12 mouse cellular contexts compared by ENCODE assay signal in the genomic region with DNA sequence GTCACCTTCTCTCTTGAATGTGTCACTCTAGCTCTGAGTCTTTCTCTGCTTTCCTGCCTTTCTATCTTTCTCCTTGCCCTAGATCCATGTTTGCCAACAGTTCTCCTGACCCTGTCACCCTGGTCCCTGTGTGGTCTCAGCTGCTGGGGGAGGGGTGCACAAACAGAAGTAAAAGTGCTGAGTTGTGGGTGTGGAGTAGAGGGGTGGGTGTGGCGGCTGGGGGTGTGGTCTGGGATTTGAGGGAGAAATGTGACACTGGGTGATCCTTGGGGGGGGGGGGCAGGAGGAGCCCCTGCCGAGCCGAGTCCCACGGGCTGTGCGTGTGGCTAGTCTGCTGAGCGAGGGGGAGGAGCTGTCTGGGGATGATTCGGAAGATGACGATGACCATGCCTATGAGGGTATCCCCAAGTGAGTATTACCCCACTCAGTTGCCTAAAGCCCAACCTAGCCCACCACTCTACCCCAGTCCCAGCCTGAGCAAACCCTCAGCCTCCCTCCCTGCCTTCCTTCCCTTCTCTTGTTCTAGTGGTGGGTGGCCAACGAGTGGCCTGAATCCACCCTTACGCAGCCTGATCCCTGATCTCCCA. TPM values are rescaled to one million over a fixed set of nuclear protein-coding genes. Genes with fewer than 3 reads are reported as not detected.
A peak's percentile ranks its signal among the peaks of the same experiment; 100 is the strongest.
DNase-seq lines count a peak whose midpoint lies in the region; ATAC-seq and TF ChIP-seq lines count a peak whose summit lies in the region.
"Had no signal": no experiment of that assay in that cellular context is flagged by ENCODE, and none has a peak within 500 bp of the region (broad histone marks: within the 10 kb centered on the region; RNA-seq: fewer than 3 reads in every experiment).

No protein-coding gene starts in this region.

- H3K27ac ChIP-seq in heart, adult 2 months: peak overlapping the region; percentile 8
- H3K27ac ChIP-seq in lung, embryonic 14.5 days (ENCODE audit: low read depth): peak overlapping the region; percentile 87
- peak overlapping the region; percentile 66 for H3K27ac ChIP-seq in limb, embryonic 10.5 days
- H3K27ac ChIP-seq in stomach, embryonic 15.5 days: peak overlapping the region; percentile 78
- H3K27ac ChIP-seq: limb, embryonic 15.5 days had no signal

- peak; percentile 64 for ATAC-seq in lung, embryonic 14.5 days (ENCODE audit: insufficient read depth)
- ATAC-seq in stomach, embryonic 15.5 days (ENCODE audit: insufficient read depth, low FRiP score, low read depth): peak; percentile 28; the same call in 1 of the 2 replicates

- no peak for DNase-seq in heart, adult 2 months
- DNase-seq in heart, postnatal 14 days: no peak
- DNase-seq in lung, embryonic 14.5 days: peak; percentile 77
- no peak for DNase-seq in lung, postnatal 36 days
- DNase-seq in limb, embryonic 10.5 days (ENCODE audit: low spot score): no peak
- no peak for DNase-seq in Muller cell, postnatal 12 days (ENCODE audit: inconsistent ontology term)
- no peak for DNase-seq in urinary bladder, postnatal 25 days (ENCODE audit: low spot score)
- DNase-seq: B cell, adult 2 months; cerebellum, postnatal 14 days had no signal

- H3K27me3 ChIP-seq in heart, adult 2 months (ENCODE audit: control insufficient read depth, insufficient read depth, low read length): no peaks in the 10 kb centered on the region
- no peaks in the 10 kb centered on the region for H3K27me3 ChIP-seq in lung, embryonic 14.5 days (ENCODE audit: insufficient read depth, low read length)
- no peaks in the 10 kb centered on the region for H3K27me3 ChIP-seq in limb, embryonic 10.5 days (ENCODE audit: low read depth, poor library complexity, severe bottlenecking)
- no peaks in the 10 kb centered on the region for H3K27me3 ChIP-seq in stomach, embryonic 15.5 days (replicated peaks)
- H3K27me3 ChIP-seq: limb, embryonic 15.5 days had no signal

- WGBS in heart, adult 2 months: 60% methylated on average over 10 of the region's 10 CpGs
- 23% methylated on average over 10 of the region's 10 CpGs for whole genome bisulfite sequencing in lung, embryonic 14.5 days
- 45% methylated on average over 10 of the region's 10 CpGs for whole genome bisulfite sequencing in limb, embryonic 10.5 days
- WGBS in stomach, embryonic 15.5 days: 42% methylated on average over 10 of the region's 10 CpGs

- no peak overlapping the region for H3K4me3 ChIP-seq in heart, adult 2 months
- no peak overlapping the region for H3K4me3 ChIP-seq in lung, embryonic 14.5 days (ENCODE audit: low read depth, low read length)
- no peak overlapping the region for H3K4me3 ChIP-seq in limb, embryonic 10.5 days
- H3K4me3 ChIP-seq in stomach, embryonic 15.5 days (replicated peaks): no peak overlapping the region
- H3K4me3 ChIP-seq: limb, embryonic 15.5 days had no signal

- H3K36me3 ChIP-seq in heart, adult 2 months (ENCODE audit: control insufficient read depth, insufficient read depth, low read length): no peaks in the 10 kb centered on the region
- peaks cover 38% of the 10 kb centered on the region for H3K36me3 ChIP-seq in lung, embryonic 14.5 days (ENCODE audit: insufficient read depth)
- H3K36me3 ChIP-seq in limb, embryonic 10.5 days: peaks cover 19% of the 10 kb centered on the region; the same call in 1 of the 2 replicates
- H3K36me3 ChIP-seq in stomach, embryonic 15.5 days: peaks cover 21% of the 10 kb centered on the region; the same call in 1 of the 2 replicates

- H3K9ac ChIP-seq in heart, adult 2 months (ENCODE audit: low read depth, low read length): no peak overlapping the region
- no peak overlapping the region for H3K9ac ChIP-seq in lung, embryonic 14.5 days
- no peak overlapping the region for H3K9ac ChIP-seq in stomach, embryonic 15.5 days
- H3K9ac ChIP-seq: limb, embryonic 15.5 days had no signal

- TF ChIP-seq EP300 in heart, adult 2 months (IDR thresholded peaks at IDR 0.05; ENCODE audit: insufficient read depth, low read depth, low read length): no peak

- no peak for TF ChIP-seq CTCF in heart, adult 2 months (IDR thresholded peaks at IDR 0.05)
- no peak for TF ChIP-seq CTCF in lung, embryonic 14.5 days (IDR thresholded peaks at IDR 0.05; ENCODE audit: low read depth)

- H3K4me2 ChIP-seq in lung, embryonic 14.5 days: peak overlapping the region; percentile 48
- H3K4me2 ChIP-seq in stomach, embryonic 15.5 days: peak overlapping the region; percentile 24
- H3K4me2 ChIP-seq: limb, embryonic 15.5 days had no signal

- TF ChIP-seq POLR2A in heart, adult 2 months (IDR thresholded peaks at IDR 0.05; ENCODE audit: insufficient read depth, low read depth, low read length): no peak

- H3K9me3 ChIP-seq in lung, embryonic 14.5 days (ENCODE audit: low read depth, low read length): no peaks in the 10 kb centered on the region
- H3K9me3 ChIP-seq in limb, embryonic 10.5 days (replicated peaks): no peaks in the 10 kb centered on the region
- H3K9me3 ChIP-seq in stomach, embryonic 15.5 days: no peaks in the 10 kb centered on the region
- H3K9me3 ChIP-seq: limb, embryonic 15.5 days had no signal

- peaks cover 16% of the 10 kb centered on the region for H3K4me1 ChIP-seq in heart, adult 2 months (ENCODE audit: control insufficient read depth, insufficient read depth, low read length)
- H3K4me1 ChIP-seq in lung, embryonic 14.5 days (ENCODE audit: insufficient read depth): peaks cover 25% of the 10 kb centered on the region
- H3K4me1 ChIP-seq in limb, embryonic 10.5 days: peaks cover 21% of the 10 kb centered on the region
- H3K4me1 ChIP-seq in stomach, embryonic 15.5 days: peaks cover 30% of the 10 kb centered on the region

- H3K79me2 ChIP-seq in heart, adult 2 months (replicated peaks; ENCODE audit: control insufficient read depth, insufficient read depth, low read length): no peaks in the 10 kb centered on the region

- intact Hi-C loops in heart, adult 2 months (cut with DNase I): no loop called here
- intact Hi-C loops in heart, postnatal 14 days (cut with DNase I): no loop called here

RNA-seq across cellular contexts. Expression of gene Gm45837, which starts 24.7 kb away (rescaled TPM):
- total RNA-seq in heart, adult 2 months (2021): not detected
- not detected in 2 replicates for polyA plus RNA-seq in heart, adult 2 months (2012; rRNA removed)
- total RNA-seq in heart, postnatal 14 days (2021): not detected
- polyA plus RNA-seq in lung, embryonic 14.5 days (2014; fragmentation: Nextera tagmentation; extraction: Ambion mirVana): 12.2 TPM in 1 of 2 replicates, not detected in the other
- 0.06 TPM in 1 of 2 replicates, not detected in the other for polyA plus RNA-seq in limb, embryonic 10.5 days (2016; fragmentation: Nextera tagmentation; extraction: Ambion mirVana)
- polyA plus RNA-seq in stomach, embryonic 15.5 days (2015; fragmentation: Nextera tagmentation; extraction: Ambion mirVana): 3.6 and 8.0 TPM in 2 replicates
- polyA plus RNA-seq: gonadal fat pad, adult 2 months had no signal

RNA-seq across cellular contexts. Expression of gene Pde2a, which starts 35.5 kb away (rescaled TPM):
- total RNA-seq in heart, adult 2 months (2021): 10 to 100 TPM; 56.0 to 57.1 TPM
- polyA plus RNA-seq in heart, adult 2 months (2012; rRNA removed): 41.6 and 57.0 TPM in 2 replicates
- total RNA-seq in heart, postnatal 14 days (2021): 10 to 100 TPM; 72.2 to 78.0 TPM
- polyA plus RNA-seq in lung, embryonic 14.5 days (2014; fragmentation: Nextera tagmentation; extraction: Ambion mirVana): 14.3 and 29.3 TPM in 2 replicates
- polyA plus RNA-seq in limb, embryonic 10.5 days (2016; fragmentation: Nextera tagmentation; extraction: Ambion mirVana): 9.2 and 9.3 TPM in 2 replicates
- 9.1 and 15.9 TPM in 2 replicates for polyA plus RNA-seq in stomach, embryonic 15.5 days (2015; fragmentation: Nextera tagmentation; extraction: Ambion mirVana)

RNA-seq across cellular contexts. Expression of gene Arap1, which starts 38.1 kb away (rescaled TPM):
- total RNA-seq in heart, adult 2 months (2021): 10 to 100 TPM; 30.1 to 32.6 TPM
- 55.9 and 68.5 TPM in 2 replicates for polyA plus RNA-seq in heart, adult 2 months (2012; rRNA removed)
- 10 to 100 TPM; 38.6 to 41.8 TPM for total RNA-seq in heart, postnatal 14 days (2021)
- 108 and 122 TPM in 2 replicates for polyA plus RNA-seq in lung, embryonic 14.5 days (2014; fragmentation: Nextera tagmentation; extraction: Ambion mirVana)
- polyA plus RNA-seq in limb, embryonic 10.5 days (2016; fragmentation: Nextera tagmentation; extraction: Ambion mirVana): 13.1 and 20.5 TPM in 2 replicates
- 88.7 and 92.5 TPM in 2 replicates for polyA plus RNA-seq in stomach, embryonic 15.5 days (2015; fragmentation: Nextera tagmentation; extraction: Ambion mirVana)

Comparison
In these comparisons a context has a peak if more than half of its experiments do, and no peak if none do; other contexts are left out.
1. H3K27ac ChIP-seq: peak in every context shown above with its lines; median percentile 87 in lung, embryonic 14.5 days; 78 in stomach, embryonic 15.5 days; 66 in limb, embryonic 10.5 days; 8 in heart, adult 2 months.